Mouse (Mus musculus) heart, embryonic 11.5 days (tissue): ENCODE data around the gene Tango6. TPM values are rescaled to one million over a fixed set of nuclear protein-coding genes. Genes with fewer than 3 reads are reported as not detected.

ENCODE experiments used
- ATAC-seq: fragments of 200-750 bp; cut with Nextera tagmentation; replicated peaks from 2 replicates; pipeline ENCODE4 v1.8.0; 2017; ENCODE audit warnings: moderate library complexity; ENCODE audit not compliant: insufficient number of reproducible peaks, low FRiP score, low TSS enrichment
- H3K27ac ChIP-seq: fragments of 300-500 bp; sonication (generic); 2 replicates; pipeline ENCODE4 v1.5.1; 2014; ENCODE audit warnings: mild to moderate bottlenecking, low read depth, low read length
- H3K27me3 ChIP-seq: fragments of 300-500 bp; sonication (generic); 2 replicates; pipeline ENCODE4 v1.6.1; 2014; ENCODE audit warnings: mild to moderate bottlenecking, low read length, mixed read lengths; ENCODE audit not compliant: control insufficient read depth, insufficient read depth
- H3K36me3 ChIP-seq: fragments of 300-500 bp; sonication (generic); 2 replicates; pipeline ENCODE4 v1.6.1; 2014; ENCODE audit warnings: mild to moderate bottlenecking, low read length, moderate library complexity, mixed read lengths; ENCODE audit not compliant: control insufficient read depth, insufficient read depth
- H3K4me1 ChIP-seq: fragments of 300-500 bp; sonication (generic); 2 replicates; pipeline ENCODE4 v1.6.1; 2014; ENCODE audit warnings: low read length; ENCODE audit not compliant: control insufficient read depth, insufficient read depth
- H3K4me2 ChIP-seq: fragments of 300-500 bp; sonication (generic); 2 replicates; pipeline ENCODE4 v1.6.1; 2014; ENCODE audit warnings: mild to moderate bottlenecking, moderate library complexity
- H3K4me3 ChIP-seq: fragments of 300-500 bp; sonication (generic); 2 replicates; pipeline ENCODE4 v1.5.1; 2014; ENCODE audit warnings: low read depth, low read length
- H3K9ac ChIP-seq: fragments of 300-500 bp; sonication (generic); 2 replicates; pipeline ENCODE4 v1.6.1; 2014; ENCODE audit warnings: mild to moderate bottlenecking, low read depth, low read length, moderate library complexity
- H3K9me3 ChIP-seq: fragments of 300-500 bp; sonication (generic); replicated peaks from 2 replicates; pipeline ENCODE4 v1.6.1; 2016; ENCODE audit warnings: low read length; ENCODE audit not compliant: control insufficient read depth
- WGBS: fragments of 180-500 bp; shearing (Covaris S2); extraction: QIAGEN DNeasy Blood & Tissue Kit; methylation state at CpG from one replicate; pipeline ENCODE4 v1.1.7; 2014; ENCODE audit not compliant: insufficient replicate concordance; 5-methylcytosine and 5-hydroxymethylcytosine counted together
- polyA plus RNA-seq: library from polyadenylated mRNA; unstranded; fragments of >200 nt; fragmentation: Nextera tagmentation; extraction: Ambion mirVana; gene quantifications from 2 replicates; pipeline ENCODE4 v1.2.1, GENCODE M21; 2014

The Tango6 gene
- polyA plus RNA-seq, 1 experiment from 2014 or later, result 5.9 TPM

GRCm38 (mm10) chr8:106704901-106705321 lies 22.0 kb downstream of the Tango6 start:
- WGBS, result 47% methylated on average over 9 of the region's 9 CpGs
- peak; percentile 72 for ATAC-seq

GRCm38 (mm10) chr8:106706194-106706593 lies 23.3 kb downstream of the Tango6 start:
- no peak for ATAC-seq

More at GRCm38 (mm10) chr8:106704901-106705321, 22.0 kb downstream of the Tango6 start:
- peak overlapping the region; percentile 79 for H3K27ac ChIP-seq
- H3K9ac ChIP-seq, result no peak overlapping the region
- H3K27me3 ChIP-seq, result no peaks in the 10 kb centered on the region
- H3K4me1 ChIP-seq, result no peaks in the 10 kb centered on the region; the same call in 1 of the 2 replicates
- H3K4me2 ChIP-seq, result no peak overlapping the region
- peaks cover 7% of the 10 kb centered on the region; the same call in 1 of the 2 replicates for H3K36me3 ChIP-seq
- H3K9me3 ChIP-seq, result no peaks in the 10 kb centered on the region
- H3K4me3 ChIP-seq, result no peak overlapping the region

DNA sequence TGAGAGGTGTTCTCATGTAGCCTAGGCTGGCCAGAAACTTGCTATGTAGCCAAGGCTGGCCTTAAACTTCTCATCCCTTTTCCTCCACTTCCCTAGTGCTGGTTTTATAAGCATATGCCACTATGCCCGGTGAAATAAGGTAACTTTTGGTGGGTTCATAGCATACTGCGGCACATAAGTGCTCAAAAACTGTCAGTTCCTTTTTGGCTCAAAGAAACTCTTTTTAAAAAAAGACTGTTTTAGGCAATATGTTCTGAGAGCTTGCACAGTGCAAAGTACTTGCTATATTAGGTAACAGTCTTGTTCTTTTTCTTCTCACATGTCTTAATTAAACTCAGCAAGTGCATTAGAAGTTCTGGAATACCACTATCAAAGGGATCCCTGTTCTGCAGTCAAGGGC lies 27.1 kb downstream of the Tango6 start:
- no peak overlapping the region for H3K9ac ChIP-seq
- H3K4me2 ChIP-seq, result no peak overlapping the region
- peaks cover 8% of the 10 kb centered on the region; the same call in 1 of the 2 replicates for H3K4me1 ChIP-seq
- H3K36me3 ChIP-seq, result no peaks in the 10 kb centered on the region
- no peak overlapping the region for H3K4me3 ChIP-seq
- no peak for ATAC-seq
- no peaks in the 10 kb centered on the region for H3K9me3 ChIP-seq
- H3K27ac ChIP-seq, result no peak overlapping the region
- 93% methylated on average over 2 of the region's 2 CpGs for WGBS
- H3K27me3 ChIP-seq, result no peaks in the 10 kb centered on the region

More at GRCm38 (mm10) chr8:106706194-106706593, 23.3 kb downstream of the Tango6 start:
- no peak overlapping the region for H3K27ac ChIP-seq
- no peaks in the 10 kb centered on the region; the same call in 1 of the 2 replicates for H3K4me1 ChIP-seq
- H3K4me3 ChIP-seq, result no peak overlapping the region
- 78% methylated on average over 6 of the region's 6 CpGs for WGBS
- H3K9ac ChIP-seq, result no peak overlapping the region
- no peak overlapping the region for H3K4me2 ChIP-seq
- H3K36me3 ChIP-seq, result no peaks in the 10 kb centered on the region
- H3K27me3 ChIP-seq, result no peaks in the 10 kb centered on the region
- H3K9me3 ChIP-seq, result no peaks in the 10 kb centered on the region

DNA sequence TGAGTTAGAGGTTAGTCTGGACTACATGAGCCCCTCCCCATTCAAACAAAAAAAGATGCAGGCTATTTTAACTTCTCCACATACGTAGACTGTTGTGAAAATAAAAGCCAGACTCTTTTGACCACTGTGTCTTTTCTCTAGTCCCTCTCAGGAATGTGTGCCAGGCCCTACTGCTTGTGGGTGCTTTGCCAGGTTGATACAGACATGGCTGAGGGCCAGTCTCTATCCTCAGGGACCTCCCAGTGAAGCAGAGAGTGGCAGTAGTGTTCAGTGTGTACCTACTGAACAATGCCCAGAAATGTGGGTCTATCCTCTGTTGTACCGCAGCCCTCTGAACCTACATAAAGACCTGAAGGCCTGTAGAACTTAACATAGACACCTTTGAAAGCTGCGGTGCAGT lies 29.6 kb downstream of the Tango6 start:
- no peak overlapping the region for H3K9ac ChIP-seq
- H3K4me2 ChIP-seq, result no peak overlapping the region
- H3K4me3 ChIP-seq, result no peak overlapping the region
- no peak overlapping the region for H3K27ac ChIP-seq
- WGBS, result 82% methylated on average over 3 of the region's 3 CpGs
- peaks cover 8% of the 10 kb centered on the region; the same call in 1 of the 2 replicates for H3K4me1 ChIP-seq
- H3K36me3 ChIP-seq, result no peaks in the 10 kb centered on the region
- H3K9me3 ChIP-seq, result no peaks in the 10 kb centered on the region
- H3K27me3 ChIP-seq, result no peaks in the 10 kb centered on the region
- ATAC-seq, result no peak

- Histone ChIP-seq H3K27me3 (no peaks in the 10 kb centered on the region), H3K4me3 (no peak overlapping the region), H3K4me2 (no peak overlapping the region), H3K27ac (peak overlapping the region; percentile 84), H3K36me3 (no peaks in the 10 kb centered on the region), H3K9ac (no peak overlapping the region), H3K4me1 (peaks cover 12% of the 10 kb centered on the region), H3K9me3 (no peaks in the 10 kb centered on the region)
- no peak for ATAC-seq
- 48% methylated on average over 4 of the region's 4 CpGs for WGBS
These were observed 31.4 kb downstream of the Tango6 start for GRCm38 (mm10) chr8:106714297-106714696.

- H3K4me3 ChIP-seq, result no peak overlapping the region
- H3K27ac ChIP-seq, result peak overlapping the region; percentile 35; the same call in 1 of the 2 replicates
- H3K36me3 ChIP-seq, result no peaks in the 10 kb centered on the region
- H3K4me2 ChIP-seq, result peak overlapping the region; percentile 54
- 0 out of 2 replicates have a peak overlapping the region, but pooled peaks have one; percentile 10 for H3K9ac ChIP-seq
- no peaks in the 10 kb centered on the region for H3K27me3 ChIP-seq
- no peak for ATAC-seq
- WGBS, result 23% methylated on average over 17 of the region's 17 CpGs
- no peaks in the 10 kb centered on the region for H3K9me3 ChIP-seq
- peaks cover 12% of the 10 kb centered on the region for H3K4me1 ChIP-seq
These were observed 35.2 kb downstream of the Tango6 start for GRCm38 (mm10) chr8:106718091-106718500.

GRCm38 (mm10) chr8:106720921-106721320 lies 38.1 kb downstream of the Tango6 start:
- peaks cover 1% of the 10 kb centered on the region for H3K36me3 ChIP-seq
- no peaks in the 10 kb centered on the region for H3K27me3 ChIP-seq
- H3K9me3 ChIP-seq, result no peaks in the 10 kb centered on the region
- H3K4me1 ChIP-seq, result peaks cover 4% of the 10 kb centered on the region
- whole genome bisulfite sequencing, result 56% methylated on average over 8 of the region's 8 CpGs
- no peak overlapping the region for H3K4me3 ChIP-seq
- no peak overlapping the region for H3K27ac ChIP-seq
- H3K9ac ChIP-seq, result no peak overlapping the region
- H3K4me2 ChIP-seq, result no peak overlapping the region
- ATAC-seq, result no peak

DNA sequence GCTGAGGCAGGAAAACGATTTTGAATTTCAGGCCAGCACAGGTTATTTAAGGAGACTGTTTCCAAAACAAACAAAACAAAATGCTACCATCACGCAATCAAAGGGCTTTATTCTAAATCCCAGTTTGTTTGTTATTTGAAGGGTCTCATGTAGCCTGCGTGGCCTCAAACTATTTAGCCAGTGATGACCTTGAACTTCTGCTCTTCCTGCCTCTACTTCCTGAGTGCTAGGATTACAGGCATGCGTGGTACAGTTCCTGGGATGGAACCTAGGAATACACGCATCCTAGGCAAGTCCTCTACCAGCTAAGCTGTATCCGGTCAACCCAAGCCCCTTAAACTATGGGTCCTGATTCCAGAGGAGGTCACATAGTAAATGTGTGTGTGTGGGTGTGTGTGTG lies 39.6 kb downstream of the Tango6 start:
- 71% methylated on average over 6 of the region's 6 CpGs for WGBS
- Histone ChIP-seq H3K4me3 (no peak overlapping the region), H3K27me3 (no peaks in the 10 kb centered on the region), H3K9ac (no peak overlapping the region), H3K9me3 (no peaks in the 10 kb centered on the region), H3K36me3 (peaks cover 5% of the 10 kb centered on the region), H3K4me1 (peaks cover 7% of the 10 kb centered on the region), H3K27ac (no peak overlapping the region), H3K4me2 (no peak overlapping the region)
- ATAC-seq, result no peak

DNA sequence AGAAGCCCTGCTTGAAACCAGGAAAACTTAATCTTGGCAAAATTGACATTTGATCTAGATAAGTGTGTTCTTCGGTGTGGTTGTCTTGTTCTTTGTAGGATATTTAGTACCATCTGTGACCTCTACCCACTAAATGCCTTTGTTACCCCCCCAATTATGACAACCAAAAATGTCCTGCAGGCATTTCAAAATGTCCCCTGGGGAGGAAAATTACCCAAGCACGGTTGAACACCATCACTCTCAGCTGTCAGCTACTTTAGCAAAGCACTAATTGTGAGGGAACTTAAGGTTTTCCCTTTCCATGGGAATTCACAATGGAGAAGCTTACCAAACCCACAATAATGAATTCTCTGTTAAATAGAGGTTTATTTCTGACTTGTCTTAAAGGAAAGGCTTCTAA lies 41.1 kb downstream of the Tango6 start:
- Histone ChIP-seq H3K27ac (no peak overlapping the region), H3K9me3 (no peaks in the 10 kb centered on the region), H3K4me1 (0 out of 2 replicates have a peak, but pooled peaks cover 3% of the 10 kb centered on the region), H3K4me2 (no peak overlapping the region), H3K36me3 (peaks cover 5% of the 10 kb centered on the region), H3K27me3 (no peaks in the 10 kb centered on the region), H3K4me3 (no peak overlapping the region), H3K9ac (no peak overlapping the region)
- no peak for ATAC-seq
- WGBS, result 68% methylated on average over 2 of the region's 2 CpGs
